Mouse (Mus musculus) midbrain, embryonic 10.5 days (tissue): Measurements from ENCODE around the gene Capn11. TPM values are rescaled to one million over a fixed set of nuclear protein-coding genes. Genes with fewer than 3 reads are reported as not detected.

Experiments used
- DNase-seq: peaks from one replicate; pipeline ENCODE4 v3.0.0-alpha.2; 2017; ENCODE audit warnings: low spot score
- H3K27ac ChIP-seq: fragments of 300-500 bp; sonication (generic); replicated peaks from 2 replicates; pipeline ENCODE4 v1.5.1; 2016; ENCODE audit warnings: mild to moderate bottlenecking
- H3K27me3 ChIP-seq: fragments of 300-500 bp; sonication (generic); 2 replicates; pipeline ENCODE4 v1.6.1; 2016; ENCODE audit warnings: low read depth, mild to moderate bottlenecking; ENCODE audit not compliant: poor library complexity, severe bottlenecking
- H3K36me3 ChIP-seq: fragments of 300-500 bp; sonication (generic); 2 replicates; pipeline ENCODE4 v1.6.1; 2016; ENCODE audit warnings: mild to moderate bottlenecking, moderate library complexity
- H3K4me1 ChIP-seq: fragments of 300-500 bp; sonication (generic); 2 replicates; pipeline ENCODE4 v1.6.1; 2016
- H3K4me3 ChIP-seq: fragments of 300-500 bp; sonication (generic); 2 replicates; pipeline ENCODE4 v1.5.1; 2016; ENCODE audit warnings: mild to moderate bottlenecking, moderate library complexity
- H3K9me3 ChIP-seq: fragments of 300-500 bp; sonication (generic); replicated peaks from 2 replicates; pipeline ENCODE4 v1.6.1; 2016; ENCODE audit warnings: mild to moderate bottlenecking
- WGBS: fragments of 180-500 bp; shearing (Covaris S2); methylation state at CpG from one replicate; pipeline ENCODE4 v1.1.7; 2016; 5-methylcytosine and 5-hydroxymethylcytosine counted together
- polyA plus RNA-seq: library from polyadenylated mRNA; unstranded; fragments of >200 nt; fragmentation: Nextera tagmentation; extraction: Ambion mirVana; gene quantifications from 2 replicates; pipeline ENCODE4 v1.2.1, GENCODE M21; 2016

Gene Capn11
- polyA plus RNA-seq, 1 experiment from 2014 or later: 1.5 TPM

DNA sequence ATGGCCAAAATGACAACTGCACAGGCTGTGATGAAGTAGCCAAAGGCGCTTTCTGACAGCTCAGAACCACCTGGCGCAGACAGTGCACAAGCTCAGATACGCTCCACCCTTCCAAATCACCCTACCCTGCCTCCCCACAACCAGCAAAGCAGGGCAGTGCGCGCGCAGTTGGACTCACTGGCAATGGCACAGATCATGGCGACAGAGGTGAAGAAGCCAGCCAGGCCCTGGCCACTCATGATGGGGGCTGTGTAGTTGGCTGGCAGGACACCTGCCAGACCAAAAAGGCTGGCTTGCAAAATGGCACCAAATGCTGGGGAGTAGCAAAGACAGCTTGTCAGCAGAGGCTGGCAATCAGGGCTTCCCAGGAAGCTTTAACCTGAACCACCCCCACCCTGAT, 69.9 kb downstream of the Capn11 start:
- 97% methylated on average over 7 of the region's 7 CpGs for WGBS
- H3K4me1 ChIP-seq: peaks cover 57% of the 10 kb centered on the region
- H3K36me3 ChIP-seq: peaks cover 41% of the 10 kb centered on the region
- H3K27ac ChIP-seq: 0 out of 2 replicates have a peak overlapping the region, but pooled peaks have one; percentile 2
- no peak overlapping the region for H3K4me3 ChIP-seq
- peaks cover 27% of the 10 kb centered on the region for H3K27me3 ChIP-seq
- no peak for DNase-seq
- H3K9me3 ChIP-seq: peaks cover 8% of the 10 kb centered on the region; the same call in 1 of the 2 replicates

DNA sequence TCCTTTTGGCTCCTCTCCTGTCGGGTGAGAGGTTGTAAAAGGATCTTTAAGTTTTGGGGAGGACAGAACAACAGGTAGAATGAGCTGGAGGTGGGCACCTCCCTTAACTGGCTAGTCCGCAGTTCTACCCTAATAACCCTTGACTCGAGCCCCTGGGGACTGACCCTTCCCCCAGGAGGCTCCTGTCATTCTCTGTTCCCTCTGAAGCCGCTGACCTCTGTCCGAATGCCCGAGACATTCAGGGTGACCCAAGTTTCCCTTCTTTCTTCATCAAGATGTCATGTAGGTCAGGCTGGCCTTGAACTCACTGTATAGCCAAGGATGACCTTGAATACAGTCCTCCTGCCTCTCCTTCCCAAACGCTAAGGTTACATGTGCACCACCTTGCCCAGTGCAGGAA, 70.8 kb downstream of the Capn11 start:
- Histone ChIP-seq H3K36me3 (peaks cover 41% of the 10 kb centered on the region), H3K4me3 (no peak overlapping the region), H3K4me1 (peaks cover 53% of the 10 kb centered on the region), H3K27ac (no peak overlapping the region), H3K27me3 (peaks cover 19% of the 10 kb centered on the region), H3K9me3 (peaks cover 8% of the 10 kb centered on the region; the same call in 1 of the 2 replicates)
- WGBS: 94% methylated on average over 7 of the region's 7 CpGs
- no peak for DNase-seq

- H3K4me3 ChIP-seq: peak overlapping the region; percentile 7; the same call in 1 of the 2 replicates
- peaks cover 41% of the 10 kb centered on the region for H3K36me3 ChIP-seq
- H3K4me1 ChIP-seq: peaks cover 37% of the 10 kb centered on the region
- 96% methylated on average over 3 of the region's 3 CpGs for WGBS
- no peaks in the 10 kb centered on the region for H3K27me3 ChIP-seq
- no peak overlapping the region for H3K27ac ChIP-seq
- DNase-seq: no peak
- peaks cover 8% of the 10 kb centered on the region; the same call in 1 of the 2 replicates for H3K9me3 ChIP-seq
Measured at GRCm38 (mm10) chr17:45586449-45586837, 72.7 kb downstream of the Capn11 start.

DNA sequence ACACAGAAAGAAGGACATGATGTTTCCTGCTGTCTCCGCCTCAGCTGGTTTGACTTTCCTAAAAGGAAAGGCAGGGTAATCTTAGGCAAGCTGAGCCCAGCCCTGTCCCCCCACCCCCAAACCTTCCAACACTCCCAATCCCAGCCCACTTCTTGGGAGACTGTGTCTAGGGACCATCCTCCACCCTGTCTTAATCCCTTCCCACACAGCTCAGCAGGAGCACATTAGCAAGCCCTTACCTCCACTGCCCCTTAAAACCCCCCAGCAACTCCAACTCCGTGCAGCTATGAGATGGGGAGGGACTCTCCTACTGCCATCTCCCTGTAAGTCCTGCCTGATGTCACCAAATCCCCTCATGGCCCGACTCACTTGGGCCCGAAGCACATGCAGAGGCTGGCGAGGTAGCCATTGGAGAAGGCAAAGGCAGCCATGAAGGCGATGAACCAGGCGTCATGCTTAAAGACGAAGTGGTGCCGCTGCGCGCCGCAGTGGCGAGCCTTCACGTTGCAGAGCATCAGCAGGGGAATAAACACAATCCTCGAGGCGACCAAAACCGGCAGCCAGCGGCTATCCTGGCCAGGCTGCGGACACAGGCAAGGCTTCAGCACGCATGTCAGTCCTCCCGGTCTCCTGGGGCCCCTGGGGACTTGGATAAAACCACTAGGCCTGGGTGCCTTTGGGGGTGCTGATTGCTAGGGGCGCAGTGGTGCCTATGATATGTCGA, 73.2 kb downstream of the Capn11 start:
- Histone ChIP-seq H3K4me1 (peaks cover 32% of the 10 kb centered on the region), H3K4me3 (peak overlapping the region; percentile 7), H3K27ac (peak overlapping the region; percentile 85), H3K9me3 (peaks cover 8% of the 10 kb centered on the region; the same call in 1 of the 2 replicates), H3K36me3 (peaks cover 41% of the 10 kb centered on the region), H3K27me3 (no peaks in the 10 kb centered on the region)
- WGBS: 61% methylated on average over 23 of the region's 23 CpGs
- no peak for DNase-seq

GRCm38 (mm10) chr17:45584939-45585678, 74.0 kb downstream of the Capn11 start:
- Histone ChIP-seq H3K36me3 (peaks cover 38% of the 10 kb centered on the region), H3K27ac (peak overlapping the region; percentile 85), H3K27me3 (no peaks in the 10 kb centered on the region), H3K4me1 (peaks cover 29% of the 10 kb centered on the region), H3K4me3 (peak overlapping the region; percentile 19; the same call in 1 of the 2 replicates), H3K9me3 (peaks cover 8% of the 10 kb centered on the region; the same call in 1 of the 2 replicates)
- 13% methylated on average over 14 of the region's 14 CpGs for WGBS
- peak; percentile 85 for DNase-seq

DNA sequence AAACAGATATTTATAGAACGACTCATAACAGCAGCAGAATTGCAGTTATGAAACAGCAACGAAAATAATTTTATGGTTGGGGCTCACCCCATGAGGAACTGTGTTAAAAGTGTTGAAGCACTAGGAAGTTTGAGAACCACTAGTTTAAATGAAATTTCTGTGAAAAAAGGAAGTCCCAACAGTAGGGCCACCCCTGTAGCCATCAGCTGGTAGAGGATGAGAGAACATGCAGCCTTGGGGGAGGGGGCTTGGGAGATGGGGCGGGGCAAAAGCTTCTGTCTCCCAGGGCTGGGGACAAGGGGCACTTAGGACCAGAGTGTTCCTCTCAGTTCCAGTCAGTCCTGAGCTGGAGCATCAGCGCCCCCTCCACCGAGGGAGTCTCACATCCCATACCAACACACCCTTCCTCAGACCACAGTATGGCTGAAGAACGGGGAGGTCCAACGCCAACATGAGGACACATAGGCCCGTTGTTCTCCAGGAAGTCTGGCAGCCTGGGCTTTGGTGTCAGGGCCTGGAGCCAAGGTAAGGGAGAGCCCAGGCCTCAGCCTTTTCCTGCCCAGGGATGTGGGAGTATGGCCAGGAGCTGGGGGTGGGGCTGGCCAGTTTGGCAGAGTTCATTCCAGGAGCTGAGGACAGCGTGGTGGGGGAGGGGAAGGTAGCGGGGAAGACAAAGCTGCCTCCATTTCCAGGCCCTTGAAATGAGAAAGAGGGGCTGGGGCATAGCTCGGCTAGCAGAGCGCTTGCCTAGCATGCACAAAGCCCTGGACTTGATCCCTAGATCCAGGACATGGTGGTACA, 74.8 kb downstream of the Capn11 start:
- DNase-seq: peak; percentile 61
- peak overlapping the region; percentile 19 for H3K4me3 ChIP-seq
- 33% methylated on average over 12 of the region's 12 CpGs for WGBS

GRCm38 (mm10) chr17:45582715-45583355, 76.3 kb downstream of the Capn11 start:
- peaks cover 31% of the 10 kb centered on the region for H3K4me1 ChIP-seq
- 67% methylated on average over 6 of the region's 6 CpGs for WGBS
- H3K9me3 ChIP-seq: peaks cover 8% of the 10 kb centered on the region; the same call in 1 of the 2 replicates
- no peak overlapping the region for H3K27ac ChIP-seq
- peaks cover 19% of the 10 kb centered on the region for H3K36me3 ChIP-seq
- no peaks in the 10 kb centered on the region for H3K27me3 ChIP-seq
- DNase-seq: no peak
- H3K4me3 ChIP-seq: no peak overlapping the region

More for the DNA sequence above, 74.8 kb downstream of the Capn11 start:
- Histone ChIP-seq H3K27me3 (no peaks in the 10 kb centered on the region), H3K27ac (peak overlapping the region; percentile 85), H3K9me3 (peaks cover 8% of the 10 kb centered on the region; the same call in 1 of the 2 replicates), H3K36me3 (peaks cover 30% of the 10 kb centered on the region), H3K4me1 (peaks cover 29% of the 10 kb centered on the region)

DNA sequence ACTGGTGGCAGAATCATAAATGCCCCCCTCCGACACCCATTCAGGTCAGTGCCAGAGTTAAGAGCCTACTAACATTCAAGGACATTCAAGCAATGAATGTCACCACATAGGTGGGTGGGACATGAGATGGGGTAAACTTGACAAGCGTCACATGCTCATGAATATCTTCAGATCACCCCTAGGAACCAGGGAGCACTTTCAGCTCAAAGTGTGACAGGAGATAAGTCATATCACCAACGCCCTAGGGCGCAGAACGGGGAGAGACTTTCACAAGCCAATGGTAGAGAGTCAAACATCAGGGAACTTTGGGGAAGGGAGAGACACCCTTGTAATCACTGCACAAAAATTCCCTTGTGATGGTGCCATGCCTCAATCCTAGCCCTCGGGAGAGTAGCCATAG, 76.9 kb downstream of the Capn11 start:
- 92% methylated on average over 6 of the region's 6 CpGs for WGBS
- Histone ChIP-seq H3K9me3 (peaks cover 8% of the 10 kb centered on the region; the same call in 1 of the 2 replicates), H3K27me3 (no peaks in the 10 kb centered on the region)

DNA sequence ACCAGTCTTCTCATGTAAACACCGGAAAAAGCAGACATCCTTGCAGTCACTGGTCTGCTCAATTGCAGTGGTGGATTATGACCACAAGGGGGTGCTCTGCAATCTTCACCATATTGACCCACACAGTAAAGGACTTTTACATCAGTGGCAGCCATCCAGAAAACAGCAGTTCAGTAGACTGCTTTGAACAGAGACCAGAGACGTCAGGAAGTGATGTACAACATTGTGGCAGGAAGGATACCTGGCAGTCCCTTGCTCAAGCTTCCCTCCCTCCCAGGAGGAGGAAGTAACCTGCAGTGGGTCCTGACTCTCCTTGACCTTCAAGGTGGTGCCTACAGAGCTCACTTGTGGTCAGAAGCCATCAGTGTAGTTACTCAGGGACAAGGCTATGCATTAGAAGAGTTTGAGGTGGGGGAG, 77.5 kb downstream of the Capn11 start:
- H3K9me3 ChIP-seq: peaks cover 3% of the 10 kb centered on the region; the same call in 1 of the 2 replicates
- H3K27ac ChIP-seq: no peak overlapping the region
- DNase-seq: peak; percentile 63
- H3K36me3 ChIP-seq: peaks cover 8% of the 10 kb centered on the region
- no peak overlapping the region for H3K4me3 ChIP-seq
- WGBS: 25% methylated on average over 2 of the region's 2 CpGs
- peaks cover 31% of the 10 kb centered on the region for H3K4me1 ChIP-seq
- H3K27me3 ChIP-seq: no peaks in the 10 kb centered on the region

More for the DNA sequence above, 76.9 kb downstream of the Capn11 start:
- no peak for DNase-seq
- Histone ChIP-seq H3K27ac (no peak overlapping the region), H3K4me3 (no peak overlapping the region), H3K36me3 (peaks cover 15% of the 10 kb centered on the region), H3K4me1 (peaks cover 31% of the 10 kb centered on the region)

DNA sequence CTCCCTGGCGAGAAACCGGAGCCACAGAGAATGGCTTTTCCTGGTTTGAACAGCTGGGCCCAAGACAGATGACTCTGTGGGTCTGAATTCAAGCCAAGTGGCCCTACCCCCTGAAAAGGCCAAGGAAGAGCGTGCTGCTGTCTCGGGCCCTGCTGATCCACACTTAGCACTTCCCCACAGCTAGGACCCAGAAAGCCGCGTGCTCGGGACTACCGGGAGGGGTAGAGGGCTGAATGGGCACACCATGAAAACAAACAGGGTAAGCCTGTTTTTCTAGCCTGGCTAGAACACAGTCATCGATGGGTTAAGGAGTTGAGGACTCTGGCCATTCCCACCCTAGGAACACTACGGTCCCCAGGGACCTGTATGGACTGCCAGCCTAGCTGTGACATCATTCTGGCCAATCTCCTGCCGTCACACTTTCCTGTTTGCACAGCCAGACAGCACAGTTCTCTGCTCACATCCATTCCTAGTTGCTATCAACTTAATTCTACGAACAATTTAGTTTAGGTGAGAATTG, 78.1 kb downstream of the Capn11 start:
- no peaks in the 10 kb centered on the region for H3K9me3 ChIP-seq
- DNase-seq: no peak
- H3K36me3 ChIP-seq: peaks cover 3% of the 10 kb centered on the region; the same call in 1 of the 2 replicates
- H3K4me1 ChIP-seq: peaks cover 28% of the 10 kb centered on the region
- no peak overlapping the region for H3K4me3 ChIP-seq
- no peaks in the 10 kb centered on the region for H3K27me3 ChIP-seq
- no peak overlapping the region; the same call in 1 of the 2 replicates for H3K27ac ChIP-seq
- WGBS: 51% methylated on average over 12 of the region's 12 CpGs
